Mouse (Mus musculus): ENCODE results near the gene Dst. TPM values are rescaled to one million over a fixed set of nuclear protein-coding genes. Genes with fewer than 3 reads are reported as not detected.

Dst gene
- total and polyA plus RNA-seq, 3 experiments = 9.1 to 28.0 (median 20.5) TPM

GRCm38 (mm10) chr1:34060446-34060845 lies 152.4 kb downstream of the Dst start:
- DNase-seq (ENCODE audit: extremely low read depth) = no peak
- TF ChIP-seq PAX5 (IDR thresholded peaks at IDR 0.05; ENCODE audit: low read length) = no peak
- no peak overlapping the region for H3K4me3 ChIP-seq (replicated peaks in 1 of 3; ENCODE audit: low read depth in 2 of 3, low read length in 2 of 3, poor library complexity in 1 of 3)
- dilution Hi-C loops (cut with MboI; ENCODE audit: extremely low pct_ligation_motif_present, extremely low pct_unique_long_range_greater_than_20kb, low sequenced_read_pairs) (no loop called here), in situ Hi-C loops (cut with MboI; ENCODE audit: low pct_ligation_motif_present, low pct_unique_long_range_greater_than_20kb, low sequenced_read_pairs) (no loop called here)
- H3K4me1 ChIP-seq (ENCODE audit: control insufficient read depth in 1 of 2, insufficient read depth in 2 of 2) = peaks cover 0 to 11% of the 10 kb centered on the region in 2 experiments; a peak in 2 of 4 replicates
- no peaks in the 10 kb centered on the region for H3K79me2 ChIP-seq (replicated peaks; ENCODE audit: control insufficient read depth, extremely low read depth, insufficient read depth, poor library complexity, severe bottlenecking)
- no peak overlapping the region for H3K4me2 ChIP-seq (ENCODE audit: insufficient read depth, low read depth, poor library complexity, severe bottlenecking)
- no peaks in the 10 kb centered on the region for H3K27me3 ChIP-seq (replicated peaks)
- no peak overlapping the region for H3K27ac ChIP-seq (ENCODE audit: insufficient read depth, low read depth)
- no peaks in the 10 kb centered on the region for H3K9me3 ChIP-seq (replicated peaks; ENCODE audit: low read length)
- H3K9ac ChIP-seq (ENCODE audit: insufficient read depth, low read depth) = no peak overlapping the region
- H3K36me3 ChIP-seq (replicated peaks in 1 of 2; ENCODE audit: control insufficient read depth in 1 of 2, insufficient read depth in 1 of 2, low read length in 1 of 2) = peaks cover 0 to 6% of the 10 kb centered on the region in 2 experiments

DNA sequence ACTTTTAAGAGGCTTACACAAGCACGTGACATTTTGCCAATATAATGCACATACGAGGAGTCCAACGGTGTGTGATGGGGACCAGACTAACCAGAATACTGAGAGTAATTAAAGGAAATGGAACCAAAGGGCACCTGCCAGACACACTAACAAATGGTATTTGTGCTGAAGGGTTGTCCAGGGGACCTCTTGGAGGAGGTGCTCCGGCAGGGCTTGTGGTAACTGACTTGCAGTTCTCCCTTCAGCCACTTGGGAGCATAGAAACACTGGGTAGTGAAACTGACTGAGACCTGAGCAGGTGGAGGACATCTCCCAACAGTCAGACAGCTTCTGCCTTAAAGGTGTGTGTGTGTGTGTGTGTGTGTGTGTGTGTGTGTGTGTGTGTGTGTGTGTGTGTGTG lies 153.1 kb downstream of the Dst start:
- H3K79me2 ChIP-seq (replicated peaks; ENCODE audit: control insufficient read depth, extremely low read depth, insufficient read depth, poor library complexity, severe bottlenecking) = no peaks in the 10 kb centered on the region
- TF ChIP-seq MAX (IDR thresholded peaks at IDR 0.05; ENCODE audit: low read length) (no peak), MEF2A (IDR thresholded peaks at IDR 0.05; ENCODE audit: borderline replicate concordance, low read depth, low read length) (no peak), ZC3H11A (IDR thresholded peaks at IDR 0.05; ENCODE audit: low read depth, low read length) (no peak), TCF12 (IDR thresholded peaks at IDR 0.05; ENCODE audit: low read depth, low read length) (no peak), HCFC1 (IDR thresholded peaks at IDR 0.05; ENCODE audit: low read depth, low read length) (no peak), MAZ (IDR thresholded peaks at IDR 0.05; ENCODE audit: low read depth, low read length) (no peak), GABPA (IDR thresholded peaks at IDR 0.05; ENCODE audit: insufficient replicate concordance, low read depth, low read length) (no peak), ELF1 (IDR thresholded peaks at IDR 0.05; ENCODE audit: low read depth, low read length) (no peak), USF2 (conservative IDR thresholded peaks at IDR 0.05; ENCODE audit: low read depth, low read length) (no peak), CTCF (conservative IDR thresholded peaks at IDR 0.05 in 1 of 2, IDR thresholded peaks at IDR 0.05 in 1 of 2; ENCODE audit: low read depth in 2 of 2, low read length in 2 of 2) (peak; percentile 36 to 80; a peak in 3 of 4 replicates), RCOR1 (conservative IDR thresholded peaks at IDR 0.05; ENCODE audit: low read depth, low read length) (no peak), JUN (IDR thresholded peaks at IDR 0.05; ENCODE audit: insufficient read depth, low read depth, low read length) (no peak), BHLHE40 (IDR thresholded peaks at IDR 0.05; ENCODE audit: low read depth, low read length) (no peak), RAD21 (IDR thresholded peaks at IDR 0.05; ENCODE audit: low read depth, low read length) (peak; percentile 77), CHD1 (IDR thresholded peaks at IDR 0.05; ENCODE audit: low read depth, low read length) (no peak), NELFE (IDR thresholded peaks at IDR 0.05; ENCODE audit: low read depth, low read length) (peak; percentile 20; the same call in 1 of the 2 replicates), TBP (conservative IDR thresholded peaks at IDR 0.05; ENCODE audit: low read depth, low read length) (no peak), POLR2A (IDR thresholded peaks at IDR 0.05; ENCODE audit: low read depth, low read length) (no peak), SMC3 (IDR thresholded peaks at IDR 0.05; ENCODE audit: low read depth, low read length) (peak; percentile 65), POLR2AphosphoS2 (IDR thresholded peaks at IDR 0.05; ENCODE audit: low read depth, low read length) (no peak), JUND (conservative IDR thresholded peaks at IDR 0.05; ENCODE audit: low read depth, low read length) (no peak), KAT2A (IDR thresholded peaks at IDR 0.05; ENCODE audit: insufficient replicate concordance, low read length) (no peak), IRF4 (IDR thresholded peaks at IDR 0.05; ENCODE audit: low read depth, low read length) (0 out of 2 replicates have a peak, but pooled peaks have one; percentile 25), SIN3A (IDR thresholded peaks at IDR 0.05; ENCODE audit: low read length) (no peak), MYC (IDR thresholded peaks at IDR 0.05; ENCODE audit: low read depth, low read length) (0 out of 2 replicates have a peak, but pooled peaks have one; percentile 17), ZKSCAN1 (IDR thresholded peaks at IDR 0.05; ENCODE audit: borderline replicate concordance, low read depth, low read length) (no peak)
- no peak overlapping the region for H3K4me2 ChIP-seq (ENCODE audit: insufficient read depth, low read depth, poor library complexity, severe bottlenecking)
- H3K9ac ChIP-seq (ENCODE audit: insufficient read depth, low read depth) = no peak overlapping the region
- no peak overlapping the region for H3K27ac ChIP-seq (ENCODE audit: insufficient read depth, low read depth)
- H3K27me3 ChIP-seq (replicated peaks) = no peaks in the 10 kb centered on the region
- in situ Hi-C loops (cut with MboI; ENCODE audit: low pct_ligation_motif_present, low pct_unique_long_range_greater_than_20kb, low sequenced_read_pairs) (no loop called here), dilution Hi-C loops (cut with MboI; ENCODE audit: extremely low pct_ligation_motif_present, extremely low pct_unique_long_range_greater_than_20kb, low sequenced_read_pairs) (no loop called here)
- H3K4me3 ChIP-seq (replicated peaks in 1 of 3; ENCODE audit: low read depth in 2 of 3, low read length in 2 of 3, poor library complexity in 1 of 3) = no peak overlapping the region
- H3K36me3 ChIP-seq (replicated peaks in 1 of 2; ENCODE audit: control insufficient read depth in 1 of 2, insufficient read depth in 1 of 2, low read length in 1 of 2) = peaks cover 0 to 4% of the 10 kb centered on the region in 2 experiments
- no peaks in the 10 kb centered on the region for H3K9me3 ChIP-seq (replicated peaks; ENCODE audit: low read length)
- peak; percentile 74 for DNase-seq (ENCODE audit: extremely low read depth)
- peaks cover 0 to 11% of the 10 kb centered on the region in 2 experiments; a peak in 2 of 4 replicates for H3K4me1 ChIP-seq (ENCODE audit: control insufficient read depth in 1 of 2, insufficient read depth in 2 of 2)
